Mouse (Mus musculus): ENCODE measurements at regions not wholly inside any gene's neighbourhood (a gene's known extent, or its start where the extent isn't known, plus 50 kb on each side); places are given as distances from the start of the nearest gene placed in this dataset.

- H3K9me3 ChIP-seq (replicated peaks; ENCODE audit: low read length): no peaks in the 10 kb centered on the region
- H3K4me2 ChIP-seq (ENCODE audit: insufficient read depth, low read depth, poor library complexity, severe bottlenecking): no peak overlapping the region
- H3K27ac ChIP-seq (ENCODE audit: insufficient read depth, low read depth): no peak overlapping the region
- peaks cover 88% of the 10 kb centered on the region for H3K27me3 ChIP-seq (replicated peaks)
- in situ Hi-C loops (cut with MboI; ENCODE audit: low pct_ligation_motif_present, low pct_unique_long_range_greater_than_20kb, low sequenced_read_pairs): no loop called here
- H3K4me1 ChIP-seq (ENCODE audit: control insufficient read depth in 1 of 2, insufficient read depth in 2 of 2): peaks cover 0 to 4% of the 10 kb centered on the region in 2 experiments; a peak in 1 of 4 replicates
- H3K4me3 ChIP-seq (replicated peaks in 1 of 3; ENCODE audit: low read depth in 2 of 3, low read length in 2 of 3, poor library complexity in 1 of 3): no peak overlapping the region
- DNase-seq (ENCODE audit: extremely low read depth): no peak
- dilution Hi-C loops (cut with MboI; ENCODE audit: extremely low pct_ligation_motif_present, extremely low pct_unique_long_range_greater_than_20kb, low sequenced_read_pairs): no loop called here
- H3K9ac ChIP-seq (ENCODE audit: insufficient read depth, low read depth): no peak overlapping the region
- H3K79me2 ChIP-seq (replicated peaks; ENCODE audit: control insufficient read depth, extremely low read depth, insufficient read depth, poor library complexity, severe bottlenecking): no peaks in the 10 kb centered on the region
- H3K36me3 ChIP-seq (replicated peaks in 1 of 2; ENCODE audit: control insufficient read depth in 1 of 2, insufficient read depth in 1 of 2, low read length in 1 of 2): no peaks in the 10 kb centered on the region
- TF ChIP-seq RAD21 (IDR thresholded peaks at IDR 0.05; ENCODE audit: low read depth, low read length) (no peak), MAFK (IDR thresholded peaks at IDR 0.05; ENCODE audit: insufficient replicate concordance, low read length) (no peak), PAX5 (IDR thresholded peaks at IDR 0.05; ENCODE audit: low read length) (no peak), E2F4 (IDR thresholded peaks at IDR 0.05; ENCODE audit: insufficient replicate concordance, low read depth, low read length) (no peak), KAT2A (IDR thresholded peaks at IDR 0.05; ENCODE audit: insufficient replicate concordance, low read length) (no peak), JUN (IDR thresholded peaks at IDR 0.05; ENCODE audit: insufficient read depth, low read depth, low read length) (no peak), MAX (IDR thresholded peaks at IDR 0.05; ENCODE audit: low read length) (no peak), ELF1 (IDR thresholded peaks at IDR 0.05; ENCODE audit: low read depth, low read length) (no peak), CHD1 (IDR thresholded peaks at IDR 0.05; ENCODE audit: low read depth, low read length) (no peak), RCOR1 (conservative IDR thresholded peaks at IDR 0.05; ENCODE audit: low read depth, low read length) (no peak), CTCF (conservative IDR thresholded peaks at IDR 0.05 in 1 of 2, IDR thresholded peaks at IDR 0.05 in 1 of 2; ENCODE audit: low read depth in 2 of 2, low read length in 2 of 2) (no peak), TCF12 (IDR thresholded peaks at IDR 0.05; ENCODE audit: low read depth, low read length) (no peak), ZKSCAN1 (IDR thresholded peaks at IDR 0.05; ENCODE audit: borderline replicate concordance, low read depth, low read length) (no peak), NRF1 (IDR thresholded peaks at IDR 0.05; ENCODE audit: low read depth, low read length) (no peak)
These were observed 288.5 kb downstream of the Ptpru start for GRCm38 (mm10) chr4:131549581-131549980.

GRCm38 (mm10) chr4:131558513-131558912 is 279.6 kb downstream of the Ptpru start:
- Histone ChIP-seq H3K4me1 (ENCODE audit: control insufficient read depth in 1 of 2, insufficient read depth in 2 of 2) (no peaks in the 10 kb centered on the region), H3K27ac (ENCODE audit: insufficient read depth, low read depth) (no peak overlapping the region), H3K4me2 (ENCODE audit: insufficient read depth, low read depth, poor library complexity, severe bottlenecking) (no peak overlapping the region), H3K36me3 (replicated peaks in 1 of 2; ENCODE audit: control insufficient read depth in 1 of 2, insufficient read depth in 1 of 2, low read length in 1 of 2) (no peaks in the 10 kb centered on the region), H3K27me3 (replicated peaks) (peaks cover 95% of the 10 kb centered on the region), H3K9ac (ENCODE audit: insufficient read depth, low read depth) (no peak overlapping the region), H3K9me3 (replicated peaks; ENCODE audit: low read length) (peaks cover 10% of the 10 kb centered on the region), H3K79me2 (replicated peaks; ENCODE audit: control insufficient read depth, extremely low read depth, insufficient read depth, poor library complexity, severe bottlenecking) (no peaks in the 10 kb centered on the region), H3K4me3 (replicated peaks in 1 of 3; ENCODE audit: low read depth in 2 of 3, low read length in 2 of 3, poor library complexity in 1 of 3) (no peak overlapping the region)
- in situ Hi-C loops (cut with MboI; ENCODE audit: low pct_ligation_motif_present, low pct_unique_long_range_greater_than_20kb, low sequenced_read_pairs) (no loop called here), dilution Hi-C loops (cut with MboI; ENCODE audit: extremely low pct_ligation_motif_present, extremely low pct_unique_long_range_greater_than_20kb, low sequenced_read_pairs) (no loop called here)
- TF ChIP-seq RAD21 (IDR thresholded peaks at IDR 0.05; ENCODE audit: low read depth, low read length) (no peak), PAX5 (IDR thresholded peaks at IDR 0.05; ENCODE audit: low read length) (no peak), CHD1 (IDR thresholded peaks at IDR 0.05; ENCODE audit: low read depth, low read length) (no peak), MAX (IDR thresholded peaks at IDR 0.05; ENCODE audit: low read length) (no peak), ZKSCAN1 (IDR thresholded peaks at IDR 0.05; ENCODE audit: borderline replicate concordance, low read depth, low read length) (no peak), SMC3 (IDR thresholded peaks at IDR 0.05; ENCODE audit: low read depth, low read length) (no peak), MEF2A (IDR thresholded peaks at IDR 0.05; ENCODE audit: borderline replicate concordance, low read depth, low read length) (no peak), ETS1 (conservative IDR thresholded peaks at IDR 0.05; ENCODE audit: low read depth, low read length) (no peak), MYC (IDR thresholded peaks at IDR 0.05; ENCODE audit: low read depth, low read length) (no peak), HCFC1 (IDR thresholded peaks at IDR 0.05; ENCODE audit: low read depth, low read length) (no peak), NELFE (IDR thresholded peaks at IDR 0.05; ENCODE audit: low read depth, low read length) (no peak), TBP (conservative IDR thresholded peaks at IDR 0.05; ENCODE audit: low read depth, low read length) (no peak), MXI1 (IDR thresholded peaks at IDR 0.05; ENCODE audit: low read depth, low read length) (no peak), GABPA (IDR thresholded peaks at IDR 0.05; ENCODE audit: insufficient replicate concordance, low read depth, low read length) (no peak), EP300 (IDR thresholded peaks at IDR 0.05; ENCODE audit: low read length) (no peak)
- DNase-seq (ENCODE audit: extremely low read depth): no peak

All from CH12.LX (cell line).